Mouse (Mus musculus) C2C12 (cell line): ENCODE measurements around the gene Mthfd1l. TPM values are rescaled to one million over a fixed set of nuclear protein-coding genes. Genes with fewer than 3 reads are reported as not detected.

Experiments
- H3K27me3 ChIP-seq: one replicate; pipeline ENCODE4 v1.6.1; 2011; ENCODE audit not compliant: control insufficient read depth, insufficient read depth, insufficient read length
- H3K36me3 ChIP-seq: one replicate; pipeline ENCODE4 v1.6.1; 2011; ENCODE audit not compliant: control insufficient read depth, insufficient read depth
- H3K4me3 ChIP-seq: one replicate; pipeline ENCODE4 v1.5.1; 2011; ENCODE audit warnings: mild to moderate bottlenecking, control low read depth; ENCODE audit not compliant: poor library complexity, insufficient read depth, severe bottlenecking
- H3K79me2 ChIP-seq: one replicate; pipeline ENCODE4 v1.6.1; 2011; ENCODE audit not compliant: control insufficient read depth, insufficient read depth
- H3K79me3 ChIP-seq: one replicate; pipeline ENCODE4 v1.6.1; 2011; ENCODE audit warnings: low read depth, control low read depth
- H3ac ChIP-seq: one replicate; pipeline ENCODE3; 2011; ENCODE audit warnings: low read depth; ENCODE audit not compliant: control insufficient read depth, insufficient read length
- CEBPB ChIP-seq: IDR thresholded peaks from one replicate; pipeline ENCODE4 v1.6.1; 2011; ENCODE audit warnings: low read depth, mild to moderate bottlenecking, control low read depth, moderate library complexity
- CTCF ChIP-seq: IDR thresholded peaks from one replicate; pipeline ENCODE4 v1.5.1; 2011; ENCODE audit not compliant: control insufficient read depth, insufficient read depth, insufficient read length
- FOSL1 ChIP-seq: IDR thresholded peaks from one replicate; pipeline ENCODE4 v1.8.0; 2011; ENCODE audit warnings: mild to moderate bottlenecking, low read length; ENCODE audit not compliant: poor library complexity, insufficient read depth, severe bottlenecking
- MAX ChIP-seq: IDR thresholded peaks from one replicate; pipeline ENCODE4 v1.6.1; 2011; ENCODE audit warnings: mild to moderate bottlenecking, control low read depth
- MYOD1 ChIP-seq: IDR thresholded peaks from one replicate; pipeline ENCODE4 v1.6.1; 2011; ENCODE audit warnings: low read depth; ENCODE audit not compliant: control insufficient read depth, insufficient read length
- MYOG ChIP-seq: IDR thresholded peaks from one replicate; pipeline ENCODE4 v1.6.1; 2011; ENCODE audit not compliant: control insufficient read depth, insufficient read length; ENCODE audit errors: extremely low read depth
- USF1 ChIP-seq: IDR thresholded peaks from one replicate; pipeline ENCODE4 v1.6.1; 2011; ENCODE audit warnings: low read depth, mild to moderate bottlenecking, control low read depth, moderate library complexity
- polyA plus RNA-seq: library from polyadenylated mRNA; unstranded; fragments of >200 nt; fragmentation: generic; extraction: Trizol; gene quantifications from one replicate; pipeline ENCODE4 v1.2.1, GENCODE M21; 2012; ENCODE audit warnings: missing spikeins

The Mthfd1l gene
- polyA plus RNA-seq, 1 experiment, result 43.6 TPM

GRCm38 (mm10) chr10:3939895-3940595 lies 32.9 kb upstream of the Mthfd1l start:
- Histone ChIP-seq H3K79me2 (no peaks in the 10 kb centered on the region), H3K36me3 (no peaks in the 10 kb centered on the region), H3K27me3 (peaks cover 14% of the 10 kb centered on the region), H3K79me3 (no peaks in the 10 kb centered on the region), H3ac (no peak overlapping the region), H3K4me3 (no peak overlapping the region)
- TF ChIP-seq CEBPB, result no peak
- no peak for TF ChIP-seq CTCF
- no peak for TF ChIP-seq MYOD1
- no peak for TF ChIP-seq MYOG
- TF ChIP-seq MAX, result no peak
- no peak for TF ChIP-seq FOSL1
- TF ChIP-seq USF1, result no peak

GRCm38 (mm10) chr10:3940596-3940975 lies 32.3 kb upstream of the Mthfd1l start:
- no peaks in the 10 kb centered on the region for H3K79me2 ChIP-seq
- no peaks in the 10 kb centered on the region for H3K36me3 ChIP-seq
- H3K79me3 ChIP-seq, result no peaks in the 10 kb centered on the region
- no peak overlapping the region for H3K4me3 ChIP-seq
- TF ChIP-seq CTCF (no peak), MYOD1 (no peak)
- H3K27me3 ChIP-seq, result peaks cover 14% of the 10 kb centered on the region
- no peak overlapping the region for H3ac ChIP-seq

- TF ChIP-seq FOSL1, result no peak
- Histone ChIP-seq H3K79me3 (no peaks in the 10 kb centered on the region), H3K36me3 (no peaks in the 10 kb centered on the region)
These were observed 31.7 kb upstream of the Mthfd1l start for GRCm38 (mm10) chr10:3941054-3941757.

GRCm38 (mm10) chr10:3942289-3942688 lies 30.6 kb upstream of the Mthfd1l start:
- no peaks in the 10 kb centered on the region for H3K79me2 ChIP-seq
- H3K4me3 ChIP-seq, result no peak overlapping the region
- H3K36me3 ChIP-seq, result no peaks in the 10 kb centered on the region
- no peak overlapping the region for H3ac ChIP-seq
- peaks cover 25% of the 10 kb centered on the region for H3K27me3 ChIP-seq
- TF ChIP-seq USF1 (no peak), CEBPB (no peak)
- H3K79me3 ChIP-seq, result no peaks in the 10 kb centered on the region

More at GRCm38 (mm10) chr10:3941054-3941757, 31.7 kb upstream of the Mthfd1l start:
- no peak overlapping the region for H3K4me3 ChIP-seq
- H3K27me3 ChIP-seq, result peaks cover 14% of the 10 kb centered on the region
- no peak overlapping the region for H3ac ChIP-seq
- H3K79me2 ChIP-seq, result no peaks in the 10 kb centered on the region

GRCm38 (mm10) chr10:3943492-3944395 lies 29.2 kb upstream of the Mthfd1l start:
- Histone ChIP-seq H3K36me3 (no peaks in the 10 kb centered on the region), H3K27me3 (peaks cover 24% of the 10 kb centered on the region), H3ac (no peak overlapping the region), H3K79me2 (no peaks in the 10 kb centered on the region), H3K79me3 (no peaks in the 10 kb centered on the region), H3K4me3 (no peak overlapping the region)
- TF ChIP-seq MYOG (no peak), CEBPB (no peak), USF1 (no peak), CTCF (peak; percentile 22)

- Histone ChIP-seq H3K79me2 (no peaks in the 10 kb centered on the region), H3K36me3 (no peaks in the 10 kb centered on the region), H3ac (no peak overlapping the region), H3K27me3 (peaks cover 20% of the 10 kb centered on the region), H3K4me3 (no peak overlapping the region), H3K79me3 (no peaks in the 10 kb centered on the region)
- TF ChIP-seq CTCF, result no peak
These were observed 26.0 kb upstream of the Mthfd1l start for GRCm38 (mm10) chr10:3946871-3947270.
